Comparison of ENCODE assay signal across 15 mouse cellular contexts in the genomic region with DNA sequence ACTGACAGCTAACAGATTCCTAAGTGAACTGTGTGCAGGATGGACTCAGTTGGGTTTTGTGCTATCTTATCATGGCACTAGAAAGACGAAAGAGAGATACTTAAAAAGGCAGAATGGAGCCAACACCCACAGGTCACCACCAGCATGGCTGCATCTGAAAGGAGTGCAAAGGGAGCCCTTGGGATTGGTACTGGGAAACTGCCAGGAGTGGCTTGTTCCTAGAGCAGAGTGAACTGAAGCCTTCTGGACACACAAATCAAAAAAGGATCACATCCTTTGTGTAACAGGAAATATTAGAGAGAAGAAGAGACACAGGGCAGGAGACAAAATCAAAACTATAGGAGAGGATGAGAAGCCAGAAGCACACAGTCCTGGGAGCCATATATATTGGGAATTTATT. TPM values are rescaled to one million over a fixed set of nuclear protein-coding genes. Genes with fewer than 3 reads are reported as not detected.
DNase-seq lines count a peak whose midpoint lies in the region; TF ChIP-seq lines count a peak whose summit lies in the region.
"Not testable (repeated sequence)": the region's sequence is repeated elsewhere in the genome, so short reads cannot be mapped to it uniquely, and the experiment has no call there.
"Had no signal": no experiment of that assay in that cellular context is flagged by ENCODE, and none has a peak within 500 bp of the region (broad histone marks: within the 10 kb centered on the region; RNA-seq: fewer than 3 reads in every experiment).

No protein-coding gene starts in this region.

- peak overlapping the region; percentile 35 for H3K9ac ChIP-seq in liver, adult 2 months (ENCODE audit: low read depth, low read length)

- TF ChIP-seq CTCF in liver, adult 2 months (IDR thresholded peaks at IDR 0.05; ENCODE audit: low read depth, low read length) = not testable (repeated sequence)

- DNase-seq in adrenal gland, postnatal 10 days = peak; percentile 45
- peak; percentile 51 for DNase-seq in adrenal gland, postnatal 14 days
- DNase-seq in heart, adult 11 months = peak; percentile 48
- peak; percentile 57 for DNase-seq in liver, adult 2 months (ENCODE audit: extremely low read depth, low read depth, low spot score)
- peak; percentile 3 for DNase-seq in neural tube, embryonic 10.5 days (ENCODE audit: extremely low spot score, low spot score)
- DNase-seq in testis, postnatal 10 days (ENCODE audit: low spot score) = peak; percentile 31

- H3K27ac ChIP-seq in liver, adult 2 months (replicated peaks; ENCODE audit: insufficient read depth, low read depth, low read length) = peak overlapping the region; percentile 100

- not testable (repeated sequence) for H3K79me2 ChIP-seq in liver, adult 2 months (ENCODE audit: control insufficient read depth, insufficient read depth, low read length)

- H3K36me3 ChIP-seq in liver, adult 2 months (ENCODE audit: control insufficient read depth, insufficient read depth, low read length) = not testable (repeated sequence)

- H3K4me1 ChIP-seq in liver, adult 2 months (ENCODE audit: control insufficient read depth, insufficient read depth, low read length) = peaks cover 11% of the 10 kb centered on the region; the same call in 1 of the 2 replicates

- WGBS in liver, adult 2 months = 21% methylated on average over 1 of the region's 1 CpGs

- peak overlapping the region; percentile 69 for H3K4me3 ChIP-seq in liver, adult 2 months (ENCODE audit: insufficient read depth, low read depth, low read length)

- H3K27me3 ChIP-seq in liver, adult 2 months (ENCODE audit: control insufficient read depth, insufficient read depth, low read length) = not testable (repeated sequence)

- TF ChIP-seq POLR2A in liver, adult 2 months (IDR thresholded peaks at IDR 0.05; ENCODE audit: extremely low read depth, insufficient read depth, low read length) = not testable (repeated sequence)

RNA-seq across cellular contexts. Expression of a gene that starts 2.0 kb away (rescaled TPM):
- under 1 TPM; 0.63 to 0.88 TPM for total RNA-seq in adrenal gland, postnatal 10 days (2021)
- total RNA-seq in adrenal gland, postnatal 14 days (2021) = 0.64 and 3.5 TPM in 2 replicates
- 524 and 612 TPM in 2 replicates for total RNA-seq in liver, adult 2 months (2014; rRNA removed)
- polyA plus RNA-seq in liver, adult 2 months (2012; rRNA removed) = 256 and 307 TPM in 2 replicates
- total RNA-seq: CH12.LX had no signal
- polyA plus RNA-seq: activated CD4-positive, CD25-positive, alpha-beta regulatory T cell, adult 4 months; C2C12; CD4-positive, CD25-positive, alpha-beta regulatory T cell, adult 4 months; G1E had no signal

RNA-seq across cellular contexts. Expression of a gene that starts 35.1 kb away (rescaled TPM):
- 1 to 10 TPM in 1 of 2 experiments, under 1 TPM in 1; 0.90 to 1.1 TPM for total RNA-seq in adrenal gland, postnatal 10 days (2021)
- total RNA-seq in adrenal gland, postnatal 14 days (2021) = 1.6 TPM in 2 replicates
- 0.18 and 0.27 TPM in 2 replicates for total RNA-seq in liver, adult 2 months (2014; rRNA removed)
- 1.2 and 3.4 TPM in 2 replicates for polyA plus RNA-seq in liver, adult 2 months (2012; rRNA removed)
- total RNA-seq: CH12.LX, ES-E14, G1E, MEL had no signal
- polyA plus RNA-seq: activated CD4-positive, CD25-positive, alpha-beta regulatory T cell, adult 4 months; brain, embryonic 14.5 days; C2C12; CD4-positive, CD25-positive, alpha-beta regulatory T cell, adult 4 months; G1E had no signal

RNA-seq across cellular contexts. Expression of a gene that starts 37.7 kb away (rescaled TPM):
- 1 to 10 TPM; 6.1 to 9.9 TPM for total RNA-seq in adrenal gland, postnatal 10 days (2021)
- 6.1 and 7.9 TPM in 2 replicates for total RNA-seq in adrenal gland, postnatal 14 days (2021)
- total RNA-seq in liver, adult 2 months (2014; rRNA removed) = 4.4 and 4.5 TPM in 2 replicates
- polyA plus RNA-seq in liver, adult 2 months (2012; rRNA removed) = 2.9 and 3.5 TPM in 2 replicates

RNA-seq across cellular contexts. Expression of a gene that starts 44.7 kb away (rescaled TPM):
- 10 to 100 TPM; 36.5 to 48.1 TPM for total RNA-seq in adrenal gland, postnatal 10 days (2021)
- 41.9 and 43.1 TPM in 2 replicates for total RNA-seq in adrenal gland, postnatal 14 days (2021)
- total RNA-seq in liver, adult 2 months (2014; rRNA removed) = 159 and 170 TPM in 2 replicates
- polyA plus RNA-seq in liver, adult 2 months (2012; rRNA removed) = 93.1 and 100 TPM in 2 replicates

RNA-seq across cellular contexts. Expression of a gene that starts 46.2 kb away (rescaled TPM):
- total RNA-seq in adrenal gland, postnatal 10 days (2021) = under 1 TPM; 0.27 to 0.91 TPM
- total RNA-seq in adrenal gland, postnatal 14 days (2021) = 1.4 and 1.9 TPM in 2 replicates
- total RNA-seq in liver, adult 2 months (2014; rRNA removed) = 0.18 and 0.27 TPM in 2 replicates
- polyA plus RNA-seq in liver, adult 2 months (2012; rRNA removed) = 0.53 and 2.7 TPM in 2 replicates
- total RNA-seq: CH12.LX, ES-E14, G1E, MEL had no signal
- polyA plus RNA-seq: activated CD4-positive, CD25-positive, alpha-beta regulatory T cell, adult 4 months; brain, embryonic 14.5 days; C2C12; CD4-positive, CD25-positive, alpha-beta regulatory T cell, adult 4 months; G1E; Patski had no signal

Comparison
In these comparisons a context has a peak if more than half of its experiments do, and no peak if none do; other contexts are left out.
1. Peak in every context shown above with its lines: DNase-seq, H3K4me3 ChIP-seq and H3K27ac ChIP-seq.
2. DNase-seq: peak in every context shown above with its lines; median percentile 57 in liver, adult 2 months; 51 in adrenal gland, postnatal 14 days; 48 in heart, adult 11 months; 45 in adrenal gland, postnatal 10 days; 31 in testis, postnatal 10 days; 3 in neural tube, embryonic 10.5 days.
3. RNA of a gene that starts 2.0 kb away (total RNA-seq): 524 to 612 TPM in liver, adult 2 months; 0.64 to 3.5 TPM in adrenal gland, postnatal 14 days and 0.63 to 0.88 TPM in adrenal gland, postnatal 10 days; every median in the first group is over 100 times any median in the second.